ENCODE assay signal across 24 mouse cellular contexts in genomic region chr11:8391564-8391963, GRCm38 (mm10).
"Had no signal": no experiment of that assay in that cellular context is flagged by ENCODE, and none has a peak within 500 bp of the region (broad histone marks: within the 10 kb centered on the region; RNA-seq: fewer than 3 reads in every experiment).

No protein-coding gene starts in this region.

- H3K9ac ChIP-seq: heart, embryonic 12.5 days; hindbrain, embryonic 12.5 days; hindbrain, embryonic 14.5 days; intestine, embryonic 15.5 days; limb, embryonic 12.5 days; liver, embryonic 13.5 days had no signal

- H3K4me1 ChIP-seq: heart, embryonic 12.5 days; hindbrain, embryonic 10.5 days; hindbrain, embryonic 12.5 days; intestine, embryonic 15.5 days; limb, embryonic 12.5 days; liver, embryonic 13.5 days had no signal

- H3K4me2 ChIP-seq: heart, embryonic 12.5 days; hindbrain, embryonic 12.5 days; hindbrain, embryonic 14.5 days; intestine, embryonic 15.5 days; limb, embryonic 12.5 days; liver, embryonic 11.5 days; liver, embryonic 13.5 days had no signal

- H3K9me3 ChIP-seq: heart, embryonic 12.5 days; hindbrain, embryonic 10.5 days; hindbrain, embryonic 12.5 days; intestine, embryonic 15.5 days; limb, embryonic 12.5 days; liver, embryonic 13.5 days had no signal

- H3K4me3 ChIP-seq: heart, adult 2 months; heart, embryonic 12.5 days; hindbrain, embryonic 10.5 days; hindbrain, embryonic 12.5 days; intestine, embryonic 15.5 days; layer of hippocampus, adult 2 months; left cerebral cortex, adult 2 months; limb, embryonic 12.5 days; liver, embryonic 13.5 days had no signal

- ATAC-seq: hindbrain, embryonic 16.5 days; inflammation-experienced regulatory T-cells, adult 6 months; intestine, embryonic 15.5 days; intestine, postnatal 0 days had no signal

- H3K36me3 ChIP-seq: heart, embryonic 12.5 days; hindbrain, embryonic 10.5 days; hindbrain, embryonic 12.5 days; intestine, embryonic 15.5 days; limb, embryonic 12.5 days; liver, embryonic 13.5 days had no signal

- H3K27me3 ChIP-seq: heart, embryonic 12.5 days; hindbrain, embryonic 12.5 days; intestine, embryonic 15.5 days; limb, embryonic 12.5 days; liver, embryonic 13.5 days had no signal

- H3K27ac ChIP-seq: heart, adult 2 months; hindbrain, embryonic 10.5 days; hindbrain, embryonic 12.5 days; hindbrain, embryonic 14.5 days; intestine, embryonic 15.5 days; layer of hippocampus, adult 2 months; left cerebral cortex, adult 2 months; limb, embryonic 12.5 days; liver, embryonic 13.5 days had no signal

- DNase-seq: gastrocnemius, postnatal 14 days; gastrocnemius, postnatal 36 days; heart, adult 2 months; heart, postnatal 10 days; heart, postnatal 4 days; kidney, adult 18-20 months; kidney, adult 8-10 months; kidney, postnatal 10 days; kidney, postnatal 25 days; kidney, postnatal 4 days; liver; liver, embryonic 13.5 days had no signal
